Mouse (Mus musculus): ENCODE data around the gene Tent4a. TPM values are rescaled to one million over a fixed set of nuclear protein-coding genes. Genes with fewer than 3 reads are reported as not detected.

Gene Tent4a
- total and polyA plus RNA-seq, 3 experiments: 3.6 to 8.8 (median 5.7) TPM

GRCm38 (mm10) chr13:69485833-69486232 lies 48.6 kb downstream of the Tent4a start:
- no peak overlapping the region for H3K27ac ChIP-seq (ENCODE audit: insufficient read depth, low read depth)
- H3K27me3 ChIP-seq (replicated peaks): peaks cover 2% of the 10 kb centered on the region
- peaks cover 0 to 12% of the 10 kb centered on the region in 2 experiments; a peak in 2 of 4 replicates for H3K4me1 ChIP-seq (ENCODE audit: control insufficient read depth in 1 of 2, insufficient read depth in 2 of 2)
- peak; percentile 71 for DNase-seq (ENCODE audit: extremely low read depth)
- no peak overlapping the region for H3K4me3 ChIP-seq (replicated peaks in 1 of 3; ENCODE audit: low read depth in 2 of 3, low read length in 2 of 3, poor library complexity in 1 of 3)
- no peaks in the 10 kb centered on the region for H3K9me3 ChIP-seq (replicated peaks; ENCODE audit: low read length)
- H3K4me2 ChIP-seq (ENCODE audit: insufficient read depth, low read depth, poor library complexity, severe bottlenecking): no peak overlapping the region
- TF ChIP-seq NELFE (IDR thresholded peaks at IDR 0.05; ENCODE audit: low read depth, low read length) (no peak), CHD1 (IDR thresholded peaks at IDR 0.05; ENCODE audit: low read depth, low read length) (no peak), ELF1 (IDR thresholded peaks at IDR 0.05; ENCODE audit: low read depth, low read length) (peak; percentile 71), MAFK (IDR thresholded peaks at IDR 0.05; ENCODE audit: insufficient replicate concordance, low read length) (no peak), POLR2AphosphoS2 (IDR thresholded peaks at IDR 0.05; ENCODE audit: low read depth, low read length) (no peak), KAT2A (IDR thresholded peaks at IDR 0.05; ENCODE audit: insufficient replicate concordance, low read length) (no peak), MEF2A (IDR thresholded peaks at IDR 0.05; ENCODE audit: borderline replicate concordance, low read depth, low read length) (no peak), JUND (conservative IDR thresholded peaks at IDR 0.05; ENCODE audit: low read depth, low read length) (peak; percentile 30; the same call in 1 of the 2 replicates), RCOR1 (conservative IDR thresholded peaks at IDR 0.05; ENCODE audit: low read depth, low read length) (no peak), TCF12 (IDR thresholded peaks at IDR 0.05; ENCODE audit: low read depth, low read length) (no peak), NRF1 (IDR thresholded peaks at IDR 0.05; ENCODE audit: low read depth, low read length) (no peak), MYC (IDR thresholded peaks at IDR 0.05; ENCODE audit: low read depth, low read length) (no peak), ETS1 (conservative IDR thresholded peaks at IDR 0.05; ENCODE audit: low read depth, low read length) (peak; percentile 45; the same call in 1 of the 2 replicates), EP300 (IDR thresholded peaks at IDR 0.05; ENCODE audit: low read length) (0 out of 2 replicates have a peak, but pooled peaks have one; percentile 28), ZC3H11A (IDR thresholded peaks at IDR 0.05; ENCODE audit: low read depth, low read length) (no peak)
- no peaks in the 10 kb centered on the region for H3K36me3 ChIP-seq (replicated peaks in 1 of 2; ENCODE audit: control insufficient read depth in 1 of 2, insufficient read depth in 1 of 2, low read length in 1 of 2)
- dilution Hi-C loops (cut with MboI; ENCODE audit: extremely low pct_ligation_motif_present, extremely low pct_unique_long_range_greater_than_20kb, low sequenced_read_pairs) (no loop called here), in situ Hi-C loops (cut with MboI; ENCODE audit: low pct_ligation_motif_present, low pct_unique_long_range_greater_than_20kb, low sequenced_read_pairs) (no loop called here)
- no peak overlapping the region for H3K9ac ChIP-seq (ENCODE audit: insufficient read depth, low read depth)
- no peaks in the 10 kb centered on the region for H3K79me2 ChIP-seq (replicated peaks; ENCODE audit: control insufficient read depth, extremely low read depth, insufficient read depth, poor library complexity, severe bottlenecking)

GRCm38 (mm10) chr13:69485326-69485725 lies 49.1 kb downstream of the Tent4a start:
- Histone ChIP-seq H3K27ac (ENCODE audit: insufficient read depth, low read depth) (no peak overlapping the region), H3K9me3 (replicated peaks; ENCODE audit: low read length) (no peaks in the 10 kb centered on the region), H3K4me2 (ENCODE audit: insufficient read depth, low read depth, poor library complexity, severe bottlenecking) (no peak overlapping the region), H3K27me3 (replicated peaks) (peaks cover 2% of the 10 kb centered on the region), H3K4me3 (replicated peaks in 1 of 3; ENCODE audit: low read depth in 2 of 3, low read length in 2 of 3, poor library complexity in 1 of 3) (no peak overlapping the region), H3K4me1 (ENCODE audit: control insufficient read depth in 1 of 2, insufficient read depth in 2 of 2) (peaks cover 0 to 12% of the 10 kb centered on the region in 2 experiments; a peak in 2 of 4 replicates), H3K79me2 (replicated peaks; ENCODE audit: control insufficient read depth, extremely low read depth, insufficient read depth, poor library complexity, severe bottlenecking) (no peaks in the 10 kb centered on the region), H3K36me3 (replicated peaks in 1 of 2; ENCODE audit: control insufficient read depth in 1 of 2, insufficient read depth in 1 of 2, low read length in 1 of 2) (no peaks in the 10 kb centered on the region), H3K9ac (ENCODE audit: insufficient read depth, low read depth) (no peak overlapping the region)
- dilution Hi-C loops (cut with MboI; ENCODE audit: extremely low pct_ligation_motif_present, extremely low pct_unique_long_range_greater_than_20kb, low sequenced_read_pairs): no loop called here
- DNase-seq (ENCODE audit: extremely low read depth): peak; percentile 46
- TF ChIP-seq CTCF (conservative IDR thresholded peaks at IDR 0.05 in 1 of 2, IDR thresholded peaks at IDR 0.05 in 1 of 2; ENCODE audit: low read depth in 2 of 2, low read length in 2 of 2) (peak; percentile 40 to 72; a peak in 3 of 4 replicates), PAX5 (IDR thresholded peaks at IDR 0.05; ENCODE audit: low read length) (no peak), CHD1 (IDR thresholded peaks at IDR 0.05; ENCODE audit: low read depth, low read length) (no peak), ETS1 (conservative IDR thresholded peaks at IDR 0.05; ENCODE audit: low read depth, low read length) (no peak), SMC3 (IDR thresholded peaks at IDR 0.05; ENCODE audit: low read depth, low read length) (peak; percentile 52), RAD21 (IDR thresholded peaks at IDR 0.05; ENCODE audit: low read depth, low read length) (peak; percentile 63), POLR2A (IDR thresholded peaks at IDR 0.05; ENCODE audit: low read depth, low read length) (no peak), ZC3H11A (IDR thresholded peaks at IDR 0.05; ENCODE audit: low read depth, low read length) (no peak), SIN3A (IDR thresholded peaks at IDR 0.05; ENCODE audit: low read length) (no peak)
- in situ Hi-C loops (cut with MboI; ENCODE audit: low pct_ligation_motif_present, low pct_unique_long_range_greater_than_20kb, low sequenced_read_pairs): no loop called here

Data from CH12.LX (cell line).